Mouse (Mus musculus): ENCODE results near the gene Arfrp1. TPM values are rescaled to one million over a fixed set of nuclear protein-coding genes. Genes with fewer than 3 reads are reported as not detected.
A peak's percentile ranks its signal among the peaks of the same experiment; 100 is the strongest.

The Arfrp1 gene
- 10 to 100 TPM; 57.3 to 60.3 TPM for total RNA-seq (2021)

DNA sequence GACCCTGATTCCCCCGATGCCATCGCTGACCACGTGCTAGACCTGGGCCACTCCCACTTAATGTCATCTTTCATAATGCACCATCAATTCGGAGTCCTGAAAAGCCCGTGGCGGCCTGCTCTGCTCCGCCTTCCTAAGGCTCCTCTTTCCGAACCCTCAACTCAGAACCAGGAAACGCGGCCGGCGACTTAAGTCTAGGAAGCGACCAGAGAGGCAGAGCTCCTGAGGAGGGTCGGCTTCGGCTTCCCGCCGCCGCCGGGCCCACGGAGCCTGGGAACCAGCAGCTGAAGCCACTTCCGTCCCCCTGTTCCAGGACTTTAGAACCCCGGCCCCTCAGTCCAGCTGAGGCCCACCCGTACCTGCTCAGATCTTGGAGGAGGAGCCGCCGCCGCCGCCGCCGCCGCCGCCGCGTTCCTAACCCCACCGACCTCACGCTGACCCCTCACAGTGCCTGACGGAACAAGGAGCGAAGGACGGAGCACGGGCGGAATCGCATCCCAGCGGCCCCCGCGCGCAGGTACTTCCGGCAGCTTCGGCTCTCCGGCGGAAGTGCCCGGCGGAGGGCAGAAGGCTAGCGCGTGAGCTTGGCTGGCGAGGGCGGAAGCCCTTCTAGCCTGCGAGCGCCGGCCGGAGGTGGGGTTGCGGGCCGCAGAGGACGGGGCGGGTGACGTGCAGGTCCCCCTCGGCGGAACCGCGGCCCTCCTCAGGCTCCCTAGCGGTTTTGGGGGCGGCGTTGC, at the start of gene Arfrp1, which contains the start of gene Zgpat:
Gene Arfrp1 (minus strand): TSS at position 545 of the 737 bp plus-strand sequence.
Gene Zgpat (plus strand): TSS at position 69 of the 737 bp plus-strand sequence.
- intact Hi-C loops (cut with DNase I) = no loop called here

DNA sequence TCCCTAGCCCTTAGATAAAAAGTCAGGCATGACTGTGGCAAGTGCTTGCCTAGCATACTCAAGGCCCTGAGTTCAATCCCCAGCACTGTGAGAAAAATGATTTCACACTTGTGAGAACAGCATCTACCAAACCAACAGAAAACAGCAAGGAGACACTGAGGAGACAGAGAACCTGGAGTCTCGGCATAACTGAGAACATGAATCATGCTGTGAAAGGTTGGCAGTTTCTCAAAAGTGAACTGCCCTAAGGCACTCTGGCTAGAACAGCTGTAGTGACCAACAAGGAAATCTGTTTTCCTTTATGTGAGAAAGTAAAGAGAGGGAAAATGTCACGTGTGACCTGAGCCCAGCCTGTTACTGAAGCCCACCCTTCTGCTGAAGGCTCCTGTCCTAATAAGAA, 47.9 kb upstream of the Arfrp1 start:
- no peak for DNase-seq
- intact Hi-C loops (cut with DNase I) = no loop called here

More for the DNA sequence above, at the start of gene Arfrp1, which contains the start of gene Zgpat:
- peak; percentile 87 for DNase-seq

DNA sequence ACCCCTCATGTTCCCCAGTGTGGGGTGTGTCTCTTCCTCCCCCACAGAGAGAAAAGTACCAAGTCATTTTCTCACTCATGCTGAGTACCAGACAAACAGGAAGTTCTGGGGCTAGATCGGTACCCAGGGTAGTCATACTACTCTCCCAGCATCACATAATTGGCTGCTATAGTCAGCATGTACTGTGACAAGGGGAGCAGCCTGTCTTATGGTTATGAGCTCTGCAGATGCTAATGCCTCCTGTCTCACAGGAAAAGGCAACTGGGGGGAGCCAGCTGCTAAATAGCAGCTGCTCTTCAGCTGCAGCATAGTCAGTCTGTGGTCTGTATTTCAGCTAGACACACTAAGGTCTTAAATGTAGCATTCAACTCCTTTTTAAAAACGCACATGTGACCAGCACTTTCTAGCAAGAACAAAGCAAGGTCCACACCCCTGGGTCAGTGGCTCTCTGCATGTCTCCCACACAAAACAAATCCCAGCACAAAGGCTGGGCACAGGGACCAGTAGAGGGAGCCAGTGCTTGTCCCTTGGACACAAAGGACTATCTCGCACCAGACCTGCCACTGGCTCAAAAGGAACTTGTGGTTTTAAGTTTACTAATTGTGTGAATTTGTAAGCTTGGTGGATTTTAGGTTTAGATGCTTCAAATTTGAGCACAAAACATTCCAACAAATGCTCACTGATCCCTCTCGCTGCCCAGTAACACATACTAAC, 45.7 kb upstream of the Arfrp1 start:
- DNase-seq = peak; percentile 68
- intact Hi-C loops (cut with DNase I) = no loop called here

DNA sequence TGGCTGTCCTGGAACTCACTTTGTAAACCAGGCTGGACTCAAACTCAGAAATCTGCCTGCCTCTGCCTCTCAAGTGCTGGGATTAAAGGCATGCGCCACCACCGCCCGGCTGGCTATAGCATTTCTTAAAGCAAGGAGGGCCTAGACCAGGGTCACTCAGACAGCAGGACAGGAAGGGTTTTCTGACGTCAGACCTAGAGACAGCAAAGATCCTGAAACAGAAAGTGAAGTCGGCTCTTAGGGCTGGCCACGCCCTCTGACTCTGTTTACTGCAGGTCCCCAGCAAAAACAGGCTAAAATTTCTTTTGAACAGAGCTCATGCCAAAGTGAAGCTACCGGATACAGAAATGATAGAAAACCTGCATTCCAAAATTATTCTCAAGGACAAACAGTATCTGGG, 44.4 kb upstream of the Arfrp1 start:
- no peak for DNase-seq
- intact Hi-C loops (cut with DNase I) = loop anchor here (5.0 kb wide), 1 partner anchor 88 kb away; the partner anchor contains the start of gene Tpd52l2

DNA sequence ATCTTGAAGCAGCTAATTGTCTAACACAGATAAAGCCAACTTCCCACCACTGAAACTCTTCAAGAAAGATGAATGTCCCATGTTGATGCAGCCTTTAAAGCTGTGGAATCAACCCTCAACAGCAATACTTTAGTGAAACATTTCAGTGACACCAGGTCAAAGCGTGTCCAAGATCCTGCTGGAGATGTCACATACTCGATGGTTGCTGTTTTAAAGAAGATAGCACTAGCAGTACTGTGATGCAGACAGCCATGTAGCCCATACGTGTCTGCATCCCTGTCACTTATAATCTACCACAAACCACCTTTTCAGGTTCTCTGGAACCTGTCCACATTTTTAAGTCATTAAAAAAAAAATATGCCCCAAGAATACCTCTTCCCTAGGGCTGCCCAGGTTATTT, 38.5 kb upstream of the Arfrp1 start:
- intact Hi-C loops (cut with DNase I) = no loop called here
- DNase-seq = no peak

DNA sequence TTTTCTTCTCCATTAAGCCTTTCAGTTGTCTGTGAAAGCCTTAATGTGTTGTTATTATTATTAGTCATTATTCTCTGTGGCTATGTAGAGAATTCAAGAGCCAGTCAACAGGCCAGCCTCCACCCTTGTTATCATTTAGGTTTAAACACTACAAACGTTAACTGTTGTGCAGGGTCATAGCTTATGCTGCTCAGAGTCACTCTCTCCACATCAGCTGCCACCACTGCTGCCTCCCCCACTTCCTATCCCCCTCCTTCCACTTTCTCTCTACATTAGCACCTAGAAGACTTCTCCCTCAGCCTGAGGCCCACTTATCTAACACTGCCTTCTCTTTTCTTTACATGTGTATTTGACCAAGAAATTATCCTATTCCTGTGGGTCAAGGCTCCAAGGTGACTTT, 36.3 kb upstream of the Arfrp1 start:
- DNase-seq = no peak
- intact Hi-C loops (cut with DNase I) = no loop called here

DNA sequence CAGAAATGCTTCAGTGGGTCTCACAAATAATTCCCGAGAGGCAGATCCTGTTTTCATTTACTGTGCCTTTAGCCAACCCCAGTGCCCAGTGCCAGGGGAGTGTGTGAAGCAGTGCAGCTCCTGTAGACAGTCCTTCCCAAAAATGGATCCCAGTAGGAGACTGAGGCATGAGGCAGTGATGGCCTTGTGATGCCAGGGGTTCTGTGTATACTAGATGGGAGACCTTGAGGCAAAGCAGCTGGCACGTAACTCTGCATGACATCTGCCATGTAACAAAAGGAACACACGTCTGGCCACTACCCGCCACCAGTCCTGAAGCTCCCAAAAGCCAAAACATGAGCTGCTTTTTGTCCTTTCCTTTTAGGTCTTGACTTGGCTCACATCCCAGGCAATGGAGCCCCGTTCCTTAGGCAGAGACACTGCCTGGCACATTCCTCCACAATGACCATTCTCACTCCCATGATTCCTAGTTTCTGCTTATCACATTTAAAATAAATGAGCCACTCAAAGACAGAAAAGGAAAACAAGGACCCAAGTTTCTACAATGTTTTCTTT, 32.1 kb upstream of the Arfrp1 start:
- intact Hi-C loops (cut with DNase I) = loop anchor here (10.0 kb wide), 1 partner anchor 188 kb away; the partner anchor contains the start of gene Uckl1
- no peak for DNase-seq

DNA sequence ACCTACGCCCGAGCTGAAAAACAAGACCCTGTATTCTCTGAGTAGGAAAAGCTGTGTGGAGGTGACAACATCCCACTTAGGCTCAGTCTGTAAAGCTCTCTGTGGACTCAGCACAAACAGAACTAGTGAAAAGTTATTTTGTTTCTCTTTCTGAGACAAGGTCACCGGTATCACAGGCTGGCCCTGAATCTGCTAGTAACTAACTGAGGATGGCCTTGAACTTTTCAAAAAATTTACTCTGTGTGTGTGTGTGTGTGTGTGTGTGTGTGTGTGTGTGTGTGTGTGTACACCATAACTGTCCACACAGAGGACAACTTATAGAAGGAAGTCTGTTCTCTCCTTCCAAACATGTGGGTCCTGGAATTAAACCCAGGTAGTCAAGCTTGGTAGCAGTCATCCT, 28.9 kb upstream of the Arfrp1 start:
- no peak for DNase-seq
- intact Hi-C loops (cut with DNase I) = loop anchor here (5.0 to 10.0 kb wide), 2 partner anchors 103 to 191 kb away; partner anchors contain the start of genes Tpd52l2 and Uckl1

DNA sequence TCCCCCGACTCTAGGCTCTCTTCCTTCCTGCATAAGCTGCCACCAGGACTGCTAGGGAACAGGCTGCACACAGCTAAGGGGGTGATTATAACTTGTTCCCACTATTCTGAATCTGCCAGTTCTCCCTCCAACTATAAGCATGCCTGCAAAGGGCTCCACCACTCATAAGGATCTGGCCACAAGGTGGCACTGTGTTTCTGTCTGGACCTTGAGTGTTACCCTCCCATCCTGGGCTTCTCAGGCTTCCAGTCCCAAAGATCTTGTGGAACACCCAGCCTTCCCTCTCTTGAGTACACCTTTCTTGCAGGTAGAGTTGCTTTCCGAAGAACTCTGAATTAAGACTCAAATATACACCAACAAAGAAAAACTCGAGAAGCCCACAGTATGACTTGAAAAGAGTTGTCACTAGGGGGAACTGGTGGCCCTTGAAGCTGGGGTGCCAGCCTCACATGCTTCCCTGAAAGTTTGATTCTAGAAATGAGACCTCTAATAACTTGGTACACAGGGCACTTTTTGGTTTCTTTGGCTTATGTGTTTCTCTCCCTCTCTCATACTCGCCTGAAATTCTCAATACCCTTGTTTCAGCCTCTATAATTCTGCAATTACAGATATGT, 27.5 kb upstream of the Arfrp1 start:
- DNase-seq = peak; percentile 88
- intact Hi-C loops (cut with DNase I) = loop anchor here (5.0 to 10.0 kb wide), 2 partner anchors 105 to 192 kb away; partner anchors contain the start of genes Tpd52l2 and Uckl1

DNA sequence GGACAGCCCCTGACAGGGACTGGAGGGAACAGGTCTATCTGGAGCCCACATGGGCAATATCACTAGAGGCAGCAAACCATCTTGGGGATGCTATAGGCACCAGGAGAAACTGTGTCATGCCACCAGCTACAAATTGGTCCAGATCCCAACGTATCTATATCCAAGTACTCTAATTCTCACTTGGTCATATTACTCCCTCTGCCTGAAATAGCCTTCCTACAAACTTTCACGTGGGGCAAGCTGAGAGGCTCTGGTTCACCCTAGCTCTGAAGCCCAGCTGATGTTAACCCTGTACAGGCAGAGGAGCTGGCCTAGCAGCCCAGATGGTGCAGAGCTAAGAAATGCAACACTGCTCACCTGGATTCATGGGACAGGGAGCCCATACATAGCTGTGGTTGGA, 26.3 kb upstream of the Arfrp1 start:
- intact Hi-C loops (cut with DNase I) = loop anchor here (5.0 to 10.0 kb wide), 2 partner anchors 106 to 193 kb away; partner anchors contain the start of genes Tpd52l2 and Uckl1
- no peak for DNase-seq

DNA sequence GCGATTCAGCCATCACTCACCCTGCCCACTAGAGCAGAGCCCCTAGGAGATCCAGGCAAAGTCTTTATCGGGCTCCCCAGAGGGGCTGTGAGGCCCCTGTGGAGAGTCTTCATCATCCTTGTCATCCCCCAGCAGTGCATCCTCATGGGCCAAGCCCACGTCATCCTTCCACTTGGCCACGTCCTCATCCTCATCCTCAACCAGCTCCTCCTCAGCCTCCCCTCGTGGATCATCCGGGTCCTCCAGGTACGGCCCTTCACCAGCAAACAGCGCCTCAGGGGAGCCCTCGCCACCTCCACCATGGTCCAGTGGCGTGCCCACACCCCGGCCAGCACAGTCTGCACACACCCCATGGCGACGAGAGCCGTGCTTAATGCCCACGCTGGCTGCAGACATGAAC, 25.8 kb upstream of the Arfrp1 start:
- DNase-seq = no peak
- intact Hi-C loops (cut with DNase I) = loop anchor here (5.0 to 10.0 kb wide), 2 partner anchors 106 to 194 kb away; partner anchors contain the start of genes Tpd52l2 and Uckl1

DNA sequence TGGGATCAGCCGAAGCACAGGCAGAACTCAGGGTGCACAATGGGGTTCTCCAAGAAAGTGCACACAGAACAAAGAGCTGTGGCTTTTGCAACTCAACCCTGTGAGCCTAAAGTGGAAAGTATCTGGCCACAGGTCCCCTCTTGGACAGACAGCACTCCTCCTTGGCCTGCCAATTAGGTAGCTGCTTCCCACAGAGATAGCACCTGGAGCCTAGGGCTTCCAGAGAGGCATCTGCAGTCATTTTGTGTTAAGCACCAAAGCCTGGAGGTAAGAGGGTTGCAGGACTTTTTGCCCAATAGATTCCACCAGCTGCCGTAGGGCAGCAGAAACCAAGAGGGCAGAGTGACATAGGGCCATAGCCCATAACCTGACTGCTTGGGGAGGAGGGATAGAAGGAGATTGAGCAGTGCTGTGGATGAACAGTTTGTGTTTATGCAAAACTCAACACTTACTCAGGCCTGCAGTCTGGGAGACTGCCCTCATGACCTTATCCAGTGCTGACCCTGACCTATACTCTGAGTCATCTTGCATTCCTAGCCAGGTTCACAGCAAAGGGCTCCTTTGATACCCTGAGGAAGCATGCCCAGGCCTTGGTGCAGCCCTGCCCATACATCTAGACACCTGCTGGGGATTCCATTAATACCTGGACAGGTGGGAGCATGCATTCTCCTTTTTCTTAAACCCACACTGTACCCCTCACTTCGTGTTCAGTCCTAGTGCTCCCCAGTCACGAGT, 25.1 kb upstream of the Arfrp1 start:
- no peak for DNase-seq
- intact Hi-C loops (cut with DNase I) = loop anchor here (5.0 to 10.0 kb wide), 2 partner anchors 107 to 194 kb away; partner anchors contain the start of genes Tpd52l2 and Uckl1

DNA sequence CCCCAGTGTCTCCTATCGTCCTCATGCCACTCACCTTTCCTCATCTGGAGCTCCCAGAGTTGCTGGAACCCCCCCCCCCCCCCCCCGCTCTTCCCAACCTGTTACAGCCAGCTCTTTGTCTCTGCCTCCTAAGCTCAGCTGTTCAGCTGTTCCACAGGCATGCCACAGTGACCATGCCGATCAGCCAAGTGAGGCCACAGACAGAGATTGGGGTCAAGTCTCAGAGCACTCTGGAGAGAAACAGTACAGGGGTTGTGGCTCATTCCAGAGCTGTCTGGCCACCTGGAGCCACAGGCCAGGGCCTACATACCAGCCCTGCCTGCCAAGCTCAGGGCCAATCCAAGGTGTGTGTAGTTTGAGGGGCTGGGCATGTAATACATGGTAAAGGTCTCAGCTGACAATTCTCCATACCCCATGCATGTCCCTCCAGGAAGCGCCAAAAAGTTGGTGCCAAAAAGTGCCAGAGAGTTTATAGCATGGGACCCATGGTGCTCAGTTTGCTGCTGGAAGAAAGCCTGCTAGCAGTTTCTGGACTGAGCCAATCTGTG, 21.5 kb upstream of the Arfrp1 start:
- no peak for DNase-seq
- intact Hi-C loops (cut with DNase I) = no loop called here

DNA sequence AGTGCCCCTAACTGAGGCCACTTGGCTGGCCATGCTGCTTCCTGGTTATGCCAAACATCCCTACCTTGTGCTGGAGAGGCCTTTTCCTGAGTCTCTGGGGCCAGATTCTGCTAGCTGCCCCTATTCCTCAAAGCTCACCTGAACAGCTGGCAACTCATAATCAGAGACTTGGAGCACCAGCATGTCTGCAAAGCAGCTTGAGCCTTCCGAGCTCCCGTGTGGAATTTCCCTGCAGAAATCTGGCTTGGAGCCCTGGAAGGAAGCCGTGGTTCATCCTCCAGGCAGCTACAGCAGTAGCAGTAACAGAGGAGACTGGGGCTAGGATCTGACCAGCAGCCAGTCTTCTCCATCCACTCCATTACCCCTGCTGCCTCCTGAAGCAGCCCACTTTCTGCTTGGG, 20.7 kb upstream of the Arfrp1 start:
- intact Hi-C loops (cut with DNase I) = no loop called here
- DNase-seq = peak; percentile 39

DNA sequence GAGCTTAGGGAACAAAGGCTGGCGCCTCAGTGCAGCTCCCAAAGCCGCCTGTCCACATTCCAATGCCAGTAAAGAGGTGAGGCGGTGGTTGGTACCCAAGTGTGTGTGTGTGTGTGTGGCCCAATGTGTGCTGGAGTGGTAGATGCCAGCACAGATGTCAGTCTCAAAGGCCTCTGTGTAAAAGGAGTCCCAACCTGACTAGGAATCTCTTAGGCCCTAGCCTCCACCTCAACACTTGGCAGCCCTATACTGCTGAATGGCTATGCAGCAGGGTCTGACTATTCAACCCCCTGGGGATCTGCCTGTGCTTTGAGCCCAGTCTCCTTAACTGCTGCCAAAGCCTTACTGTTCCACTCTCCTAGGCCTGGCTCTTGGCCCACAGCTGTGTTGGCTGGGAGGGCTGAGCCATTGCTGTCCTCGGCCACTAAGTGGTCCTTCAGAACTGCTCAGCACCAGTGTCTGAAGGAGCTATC, 19.8 kb upstream of the Arfrp1 start:
- intact Hi-C loops (cut with DNase I) = no loop called here
- peak; percentile 78 for DNase-seq

DNA sequence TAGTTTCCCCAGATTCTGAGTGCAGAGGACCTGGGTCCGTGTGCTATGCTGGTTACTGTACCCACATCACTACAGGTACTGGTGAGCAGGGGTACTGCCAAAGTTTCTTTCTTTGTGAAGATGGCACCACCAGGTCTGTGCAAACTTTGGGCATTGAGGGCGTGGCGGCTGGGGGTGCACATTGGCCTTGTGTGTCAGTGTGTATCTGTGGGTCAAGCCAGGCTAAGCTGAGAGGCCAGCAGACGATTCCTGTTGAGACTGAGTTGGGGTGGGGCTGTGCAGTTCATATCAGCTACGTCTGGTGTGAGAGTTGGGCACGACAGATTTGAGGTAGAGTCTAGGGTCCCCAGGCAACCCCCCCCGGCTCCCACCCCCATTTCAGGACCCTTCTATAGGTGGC, 19.3 kb upstream of the Arfrp1 start:
- intact Hi-C loops (cut with DNase I) = no loop called here
- DNase-seq = no peak

DNA sequence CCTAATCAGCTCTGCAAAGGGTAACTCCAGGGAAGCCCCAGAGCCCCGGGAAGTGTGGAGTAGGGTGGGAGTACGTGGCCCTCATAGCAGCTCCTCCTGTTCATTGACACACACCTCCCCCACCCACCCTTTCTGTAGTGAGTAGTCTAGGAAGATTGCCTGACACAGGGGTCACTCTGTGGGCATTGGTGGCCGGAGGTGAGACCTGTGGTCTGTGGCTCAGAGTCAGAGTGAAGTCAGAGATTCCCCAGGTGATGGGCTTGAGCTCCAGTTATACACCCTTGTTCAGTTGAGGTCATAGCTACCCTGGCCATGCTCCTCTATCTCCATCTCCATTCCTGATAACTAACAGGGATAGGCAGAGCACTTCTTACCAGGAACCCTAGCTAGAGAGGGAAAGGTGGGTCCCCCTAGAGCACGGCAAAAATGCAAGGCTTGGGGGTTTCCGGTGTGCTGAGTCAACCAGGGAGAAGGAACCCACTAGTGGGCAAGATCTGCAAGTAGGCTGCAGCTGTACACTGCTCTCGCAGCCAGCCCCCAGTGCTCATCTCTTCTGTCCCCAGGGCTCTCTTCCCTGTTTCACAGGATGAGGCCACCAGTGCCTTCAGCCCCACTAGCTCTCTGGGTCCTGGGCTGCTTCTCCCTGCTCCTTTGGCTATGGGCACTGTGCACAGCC, 16.6 kb upstream of the Arfrp1 start:
- no peak for DNase-seq
- intact Hi-C loops (cut with DNase I) = no loop called here

DNA sequence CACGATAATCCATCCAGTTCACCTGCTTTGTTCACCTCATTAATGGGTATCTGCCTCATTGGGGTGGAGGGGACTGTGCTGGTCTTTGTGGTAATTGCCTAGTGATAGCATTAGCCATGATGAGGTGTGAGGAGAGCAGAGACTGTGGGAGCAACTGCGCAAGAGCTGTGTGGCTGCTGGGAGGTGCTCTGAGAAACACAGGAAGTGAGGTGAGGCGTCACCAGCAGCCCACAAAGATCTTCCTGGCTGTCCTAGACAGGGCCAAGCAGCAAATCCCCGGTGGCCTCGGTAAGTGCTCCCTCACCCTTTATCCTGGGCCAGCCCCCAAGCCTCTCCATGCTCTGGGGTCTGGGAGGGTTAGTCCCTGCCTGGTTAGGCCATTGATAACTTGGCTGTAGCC, 15.9 kb upstream of the Arfrp1 start:
- intact Hi-C loops (cut with DNase I) = no loop called here
- DNase-seq = no peak

DNA sequence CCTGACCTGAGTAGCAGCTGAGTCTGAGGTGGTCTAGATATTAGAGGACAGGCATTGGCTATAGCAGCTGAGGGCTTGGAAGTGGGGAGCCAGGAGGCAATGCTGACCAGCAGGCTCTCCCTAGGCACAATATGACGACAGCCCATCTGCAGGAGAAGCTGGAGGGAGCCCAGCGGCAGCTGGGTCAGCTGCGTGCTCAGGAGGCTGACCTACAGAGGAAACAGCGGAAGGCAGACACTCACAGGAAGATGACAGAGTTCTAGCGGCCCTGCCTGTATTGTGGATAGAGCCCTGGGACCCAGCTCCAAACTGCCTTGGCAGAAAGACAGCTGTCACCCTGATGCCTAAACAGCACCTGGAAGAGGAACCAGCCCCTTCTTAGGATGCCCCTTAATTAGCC, 15.0 kb upstream of the Arfrp1 start:
- intact Hi-C loops (cut with DNase I) = no loop called here
- no peak for DNase-seq

Data from left cerebral cortex, postnatal 4 days (tissue).